Mouse (Mus musculus) monocyte, adult 59 days (primary cell): ENCODE measurements around the gene Gm8281. TPM values are rescaled to one million over a fixed set of nuclear protein-coding genes. Genes with fewer than 3 reads are reported as not detected.

ENCODE experiments used
- total RNA-seq, 2 experiments: library from RNA; stranded (reverse); gene quantifications; one replicate each; pipeline ENCODE4 v1.2.4; 2023

Gene Gm8281
- not detected for total RNA-seq

DNA sequence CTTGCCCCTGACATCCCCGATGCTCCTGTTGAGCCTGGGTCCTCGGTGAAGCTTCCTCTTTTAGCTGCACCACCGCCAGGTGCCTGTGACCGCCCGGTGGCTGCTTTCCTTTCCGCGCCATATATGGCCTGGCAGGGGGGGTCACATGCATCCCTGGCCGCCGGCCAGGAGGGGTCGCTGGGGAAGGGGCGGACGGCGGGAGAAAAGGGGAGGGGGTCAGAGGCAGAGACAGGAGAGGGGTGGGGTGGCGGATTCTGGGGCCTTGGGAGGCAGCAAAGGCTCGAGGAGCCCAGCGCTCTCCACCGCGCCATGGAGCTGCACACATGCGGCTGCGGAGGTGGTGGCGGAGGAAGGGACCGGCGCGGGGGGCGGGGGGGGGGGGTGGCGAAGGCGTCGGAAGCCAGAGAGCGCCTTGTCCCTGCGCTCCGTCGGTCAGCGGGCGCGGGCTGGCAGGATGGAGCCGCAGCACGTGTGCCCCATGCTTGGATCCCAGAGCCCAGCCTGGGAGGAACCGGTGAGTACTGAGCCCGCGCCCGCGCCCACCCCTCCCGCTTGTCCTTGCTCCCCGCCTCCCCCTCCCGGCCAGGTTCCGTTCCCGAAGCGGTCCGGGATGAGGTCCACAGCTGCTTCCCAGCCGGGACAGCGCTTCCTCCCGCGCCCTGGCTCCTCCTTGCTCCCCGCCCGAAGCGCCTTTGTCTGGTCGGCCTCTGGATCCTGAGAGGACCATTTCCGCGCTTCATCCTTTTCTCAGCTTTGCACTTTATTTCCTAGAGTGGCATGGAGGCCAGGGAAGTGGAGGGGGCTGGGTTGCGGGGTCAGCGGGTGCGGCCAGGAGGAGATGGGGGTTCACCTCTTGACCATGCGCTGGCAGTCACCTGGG, at the start of gene Gm8281:
TSS of gene Gm8281 (plus strand) at position 430 of the 880 bp plus-strand sequence.

GRCm38 (mm10) chr14:5050329-5050728, 20.5 kb upstream of the Gm8281 start, which contains the start of gene 4930555G01Rik:
4930555G01Rik (plus strand) TSS chr14:5050629.

DNA sequence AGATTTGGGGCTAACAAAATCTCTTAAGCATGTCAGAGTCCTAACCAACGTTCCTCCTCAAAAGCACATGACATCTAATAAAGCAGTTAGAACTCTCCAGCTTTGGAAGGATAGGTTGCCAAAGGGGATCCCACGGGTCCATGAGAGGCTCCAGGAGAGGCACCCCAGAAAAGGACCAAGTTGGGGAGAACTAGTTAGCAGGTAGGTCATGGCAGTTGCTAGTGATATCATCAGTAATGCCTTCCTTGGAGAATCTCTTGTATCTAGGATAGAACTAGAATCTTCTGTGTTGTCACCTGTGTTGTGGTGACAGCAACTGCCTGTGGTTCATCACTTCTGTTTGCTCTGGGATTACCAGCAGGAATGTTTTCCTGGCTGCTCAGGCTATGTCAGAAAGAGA, 60.4 kb downstream of the Gm8281 start, which contains the start of gene Gm8279:
TSS of gene Gm8279 (plus strand) at position 301 of the 400 bp plus-strand sequence.

Other genes starting within 250 kb of the Gm8281 start
- gene Gm3269, start 232.9 kb upstream of the Gm8281 start, total RNA-seq, result not detected
- gene Gm3264, start 215.5 kb upstream of the Gm8281 start, total RNA-seq, result not detected
- gene Gm3278, start 178.6 kb upstream of the Gm8281 start, total RNA-seq, result not detected
- not detected for gene Gm8297, start 87.1 kb upstream of the Gm8281 start, total RNA-seq
- not detected for gene Gm3298, start 55.1 kb upstream of the Gm8281 start, total RNA-seq
- gene 4930555G01Rik, start 20.4 kb upstream of the Gm8281 start, total RNA-seq, result not detected
- not detected for gene Gm8279, start 60.5 kb downstream of the Gm8281 start, total RNA-seq
- not detected for gene Gm3317, start 93.5 kb downstream of the Gm8281 start, total RNA-seq
- gene Gm8271, start 114.8 kb downstream of the Gm8281 start, total RNA-seq, result not detected
- not detected for gene Gm3526, start 189.5 kb downstream of the Gm8281 start, total RNA-seq